Mouse (Mus musculus) right cerebral cortex, adult 2 months (tissue): Measurements from ENCODE around the gene Prlh.

ENCODE experiments used
- DNase-seq, 2 experiments: peaks; one replicate each; pipeline ENCODE4 v3.0.0; 2021 to 2022; ENCODE audit warnings: low spot score in 2 of 2

Prlh gene

GRCm38 (mm10) chr1:90952808-90953207 lies at the start of gene Prlh:
Gene Prlh, plus strand, starts transcription at chr1:90953108.
- no peak for DNase-seq

- DNase-seq, result no peak
Measured at GRCm38 (mm10) chr1:90903211-90903945, 49.5 kb upstream of the Prlh start.

GRCm38 (mm10) chr1:90903971-90904458 lies 48.9 kb upstream of the Prlh start:
- DNase-seq, result peak; percentile 69 to 74

- no peak for DNase-seq
Measured at GRCm38 (mm10) chr1:90904729-90905404, 48.0 kb upstream of the Prlh start.

- DNase-seq, result peak; percentile 54 to 71
Measured at GRCm38 (mm10) chr1:90906357-90906756, 46.6 kb upstream of the Prlh start.

GRCm38 (mm10) chr1:90909161-90909560 lies 43.7 kb upstream of the Prlh start:
- DNase-seq, result no peak

GRCm38 (mm10) chr1:90909631-90910152 lies 43.2 kb upstream of the Prlh start:
- no peak for DNase-seq

- no peak for DNase-seq
Measured at GRCm38 (mm10) chr1:90913231-90913630, 39.7 kb upstream of the Prlh start.

- DNase-seq, result no peak
Measured at GRCm38 (mm10) chr1:90914948-90915569, 37.8 kb upstream of the Prlh start, which contains the start of gene Mlph. Gene Mlph, plus strand, starts transcription at chr1:90915085.

GRCm38 (mm10) chr1:90917509-90917908 lies 35.4 kb upstream of the Prlh start:
- DNase-seq, result no peak

- DNase-seq, result no peak
Measured at GRCm38 (mm10) chr1:90921687-90922086, 31.2 kb upstream of the Prlh start.

- DNase-seq, result peak; percentile 18 to 28
Measured at GRCm38 (mm10) chr1:90926030-90926429, 26.9 kb upstream of the Prlh start.

- DNase-seq, result no peak
Measured at GRCm38 (mm10) chr1:90927308-90927707, 25.6 kb upstream of the Prlh start.

- DNase-seq, result no peak
Measured at GRCm38 (mm10) chr1:90927929-90928574, 24.9 kb upstream of the Prlh start.

GRCm38 (mm10) chr1:90928575-90928934 lies 24.4 kb upstream of the Prlh start:
- peak; percentile 90 to 91 for DNase-seq

GRCm38 (mm10) chr1:90933001-90933400 lies 19.9 kb upstream of the Prlh start:
- no peak for DNase-seq

GRCm38 (mm10) chr1:90936990-90937389 lies 15.9 kb upstream of the Prlh start:
- no peak for DNase-seq

- no peak for DNase-seq
Measured at GRCm38 (mm10) chr1:90939980-90940379, 12.9 kb upstream of the Prlh start.

GRCm38 (mm10) chr1:90945171-90945570 lies 7.7 kb upstream of the Prlh start:
- DNase-seq, result no peak

- DNase-seq, result no peak
Measured at GRCm38 (mm10) chr1:90947252-90947651, 5.7 kb upstream of the Prlh start.

GRCm38 (mm10) chr1:90949309-90949708 lies 3.6 kb upstream of the Prlh start:
- DNase-seq, result no peak

GRCm38 (mm10) chr1:90951670-90952069 lies 1.2 kb upstream of the Prlh start:
- no peak for DNase-seq
